Mouse (Mus musculus): ENCODE measurements at regions not wholly inside any gene's neighbourhood (a gene's known extent, or its start where the extent isn't known, plus 50 kb on each side); places are given as distances from the start of the nearest gene placed in this dataset.

DNA sequence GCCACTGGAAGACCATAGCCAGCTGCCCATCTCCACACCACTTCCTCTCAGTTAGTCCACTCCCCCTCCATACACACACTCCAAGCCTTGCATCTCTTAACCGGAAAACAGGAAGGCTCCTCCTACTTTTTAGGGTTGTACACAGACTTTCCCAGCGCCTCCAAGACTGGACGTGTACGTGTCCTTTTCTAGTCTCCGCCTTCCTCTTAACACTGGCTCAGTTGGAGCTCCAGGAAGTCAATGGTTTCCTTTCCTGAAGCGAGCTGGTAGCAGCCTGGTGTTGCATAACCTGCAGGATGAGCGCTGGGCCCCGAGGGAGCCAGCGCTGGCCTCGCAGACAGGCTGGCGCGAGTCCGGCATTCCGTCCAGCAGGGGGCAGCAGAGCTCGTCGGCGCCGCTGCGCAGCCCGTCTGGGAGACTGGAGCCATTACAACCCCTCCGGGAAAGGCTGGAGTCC, 95.5 kb upstream of the Oxgr1 start:
- H3K27ac ChIP-seq, result peak overlapping the region; percentile 78
- H3K4me3 ChIP-seq, result peak overlapping the region; percentile 57
- peak; percentile 97 for DNase-seq
- intact Hi-C loops (cut with DNase I), result loop anchor here (2.0 to 5.0 kb wide), 4 partner anchors 60 to 525 kb away; no protein-coding TSS in a partner anchor
- TF ChIP-seq CTCF (IDR thresholded peaks at IDR 0.05), result no peak; the same call in 1 of the 2 replicates

DNA sequence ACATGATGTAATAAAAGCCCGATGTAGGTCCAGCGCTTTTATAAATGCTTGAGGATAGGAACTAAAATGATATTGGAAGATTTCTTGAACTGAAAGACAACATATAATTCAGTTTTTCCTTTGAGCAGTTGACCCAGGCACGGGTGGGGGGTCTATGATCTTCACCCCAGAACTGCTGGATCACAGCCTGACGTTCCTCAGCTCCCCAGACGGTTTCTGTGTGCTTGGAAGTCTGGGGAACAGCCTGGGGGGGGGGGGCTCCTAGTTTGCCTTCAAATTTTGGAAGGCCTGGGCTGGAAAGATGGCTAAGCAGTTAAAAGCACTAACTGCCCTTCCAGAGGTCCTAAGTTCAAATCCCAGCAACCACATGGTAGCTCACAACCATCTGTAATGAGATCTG, 96.3 kb upstream of the Oxgr1 start:
- peak overlapping the region; percentile 57 for H3K4me3 ChIP-seq
- DNase-seq, result no peak
- H3K27ac ChIP-seq, result peak overlapping the region; percentile 78
- intact Hi-C loops (cut with DNase I), result loop anchor here (2.0 to 5.0 kb wide), 4 partner anchors 61 to 524 kb away; no protein-coding TSS in a partner anchor
- TF ChIP-seq CTCF (IDR thresholded peaks at IDR 0.05), result no peak

DNA sequence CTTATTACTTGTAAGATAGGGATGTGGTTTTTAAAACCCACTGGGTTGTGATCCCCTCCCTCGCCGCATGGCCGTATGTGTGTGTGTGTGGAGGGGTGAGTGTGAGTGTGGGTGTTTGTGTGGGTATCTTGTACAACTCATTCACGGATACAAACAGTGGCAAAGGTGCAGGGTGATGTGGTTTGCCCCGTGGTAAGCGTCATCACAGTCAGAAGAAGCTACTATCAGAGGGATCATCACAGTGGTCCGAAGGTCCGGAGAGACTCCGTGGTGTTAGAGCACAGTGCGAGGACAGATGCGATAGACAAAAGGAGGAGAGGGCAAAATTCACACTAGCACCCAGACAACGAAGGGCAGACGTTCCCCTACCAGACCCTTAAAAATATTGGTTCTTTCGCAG, 97.0 kb upstream of the Oxgr1 start:
- intact Hi-C loops (cut with DNase I), result loop anchor here (2.0 to 5.0 kb wide), 4 partner anchors 62 to 523 kb away; no protein-coding TSS in a partner anchor
- TF ChIP-seq CTCF (IDR thresholded peaks at IDR 0.05), result no peak
- Histone ChIP-seq H3K27ac (no peak overlapping the region), H3K4me3 (no peak overlapping the region)
- no peak for DNase-seq

DNA sequence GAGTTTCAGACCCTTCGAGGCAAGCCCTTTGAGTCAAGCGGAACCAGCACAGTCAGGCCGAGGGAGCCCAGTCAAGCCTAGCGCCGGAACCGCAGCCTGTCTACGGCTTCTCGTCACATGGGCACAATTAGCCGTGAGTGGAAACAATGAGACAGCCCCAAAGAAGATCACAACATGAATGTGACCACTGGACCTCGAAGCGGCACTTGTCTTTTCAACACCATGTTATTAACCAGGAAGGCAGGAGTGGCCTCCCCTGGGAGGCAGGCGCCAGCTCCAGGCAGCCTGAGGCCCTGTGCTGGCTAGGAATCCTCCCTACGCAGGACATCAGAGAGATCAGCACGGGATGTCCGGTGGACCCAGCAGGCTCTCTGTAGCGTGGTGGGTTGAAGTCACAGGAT, 97.4 kb upstream of the Oxgr1 start:
- DNase-seq, result no peak
- no peak for TF ChIP-seq CTCF (IDR thresholded peaks at IDR 0.05)
- Histone ChIP-seq H3K27ac (no peak overlapping the region; the same call in 1 of the 2 replicates), H3K4me3 (no peak overlapping the region)
- intact Hi-C loops (cut with DNase I), result loop anchor here (2.0 to 5.0 kb wide), 4 partner anchors 62 to 523 kb away; no protein-coding TSS in a partner anchor

DNA sequence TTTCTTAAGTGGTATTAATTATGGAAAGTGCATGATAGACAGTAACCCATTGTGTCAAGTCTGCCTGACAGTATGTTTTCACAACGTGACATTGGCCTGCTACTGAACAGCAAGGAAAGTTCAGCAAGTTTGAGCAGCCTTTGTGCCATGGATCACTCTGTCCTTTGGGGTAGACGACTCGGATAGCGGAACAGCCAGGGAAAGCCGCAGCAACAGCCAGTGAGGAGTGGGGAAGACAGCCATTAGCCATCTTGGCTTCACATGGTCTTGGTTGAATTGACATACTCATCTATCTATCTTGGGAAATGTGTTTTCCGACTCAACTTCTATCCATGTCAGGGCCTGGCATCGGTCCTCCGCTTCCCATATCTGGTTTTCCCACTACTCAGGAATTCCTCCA, 98.0 kb upstream of the Oxgr1 start:
- Histone ChIP-seq H3K4me3 (no peak overlapping the region), H3K27ac (no peak overlapping the region; the same call in 1 of the 2 replicates)
- intact Hi-C loops (cut with DNase I), result no loop called here
- TF ChIP-seq CTCF (IDR thresholded peaks at IDR 0.05), result no peak
- DNase-seq, result no peak

DNA sequence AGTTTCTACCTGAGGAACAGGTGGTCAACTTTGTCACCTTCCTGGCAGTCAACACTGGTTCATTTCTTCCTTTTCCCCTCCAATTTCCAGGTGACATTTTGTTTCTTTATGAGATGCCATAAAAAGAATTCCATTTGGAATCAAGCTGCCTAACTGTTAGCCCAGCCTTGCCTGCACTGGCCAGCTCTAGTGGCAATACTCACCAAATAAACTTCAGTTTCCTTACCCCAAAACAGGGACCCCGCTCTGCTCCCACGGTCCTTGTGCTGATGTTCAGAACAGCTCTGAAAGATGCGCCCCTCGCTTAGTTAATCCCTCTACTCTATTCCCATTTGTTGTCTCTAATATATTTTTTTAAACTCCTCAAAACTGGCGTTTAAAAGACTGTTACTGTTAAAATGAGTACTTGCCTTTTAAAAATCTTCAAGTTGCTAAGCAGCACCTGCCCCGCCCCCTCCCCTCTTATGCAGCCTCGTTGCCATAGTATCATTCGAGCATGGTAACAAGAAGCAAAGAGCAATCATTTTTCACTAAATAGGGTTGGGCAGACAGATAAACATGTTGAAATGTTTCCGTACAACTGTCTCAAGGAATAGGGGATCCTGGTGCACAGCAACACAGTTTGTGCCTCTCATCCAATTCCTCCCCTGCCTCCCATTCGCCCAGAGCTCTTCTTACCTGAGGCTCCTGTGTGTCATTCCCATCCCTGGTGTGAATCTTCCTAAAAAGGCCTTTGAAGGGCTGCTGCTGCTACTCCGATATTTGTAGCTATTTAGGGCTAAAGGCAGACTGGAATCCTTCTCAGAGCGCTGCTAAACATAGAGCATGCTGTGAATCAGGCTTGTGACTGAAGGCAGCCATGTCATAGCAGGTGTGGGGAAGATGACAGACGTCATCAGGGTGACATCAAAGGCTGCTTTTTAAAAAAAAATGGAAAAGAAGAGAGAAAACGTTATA, 98.8 kb upstream of the Oxgr1 start:
- intact Hi-C loops (cut with DNase I), result no loop called here
- no peak for TF ChIP-seq CTCF (IDR thresholded peaks at IDR 0.05)
- H3K27ac ChIP-seq, result 0 out of 2 replicates have a peak overlapping the region, but pooled peaks have one; percentile 16
- no peak overlapping the region for H3K4me3 ChIP-seq
- DNase-seq, result no peak

DNA sequence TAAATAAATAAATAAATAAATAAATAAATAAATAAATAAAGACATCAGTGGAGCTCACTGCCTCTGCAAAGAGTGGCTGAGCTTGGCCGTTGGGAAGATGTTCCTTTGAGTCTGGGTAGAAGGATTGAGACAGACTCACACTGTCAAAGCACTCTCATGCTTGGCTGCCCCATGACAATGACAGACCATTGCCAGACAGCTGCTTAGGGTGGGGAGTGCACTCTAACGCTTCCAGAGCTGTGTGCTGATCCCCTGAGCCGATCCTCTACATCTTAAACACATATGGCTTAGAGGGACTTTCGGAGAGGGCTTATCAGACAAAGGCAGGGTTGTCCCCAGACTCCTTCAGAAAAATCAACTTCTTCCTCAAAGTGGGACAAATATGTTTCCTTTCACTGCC, 100.0 kb upstream of the Oxgr1 start:
- no peak for DNase-seq
- Histone ChIP-seq H3K27ac (no peak overlapping the region), H3K4me3 (no peak overlapping the region)
- intact Hi-C loops (cut with DNase I), result no loop called here
- TF ChIP-seq CTCF (IDR thresholded peaks at IDR 0.05), result no peak

DNA sequence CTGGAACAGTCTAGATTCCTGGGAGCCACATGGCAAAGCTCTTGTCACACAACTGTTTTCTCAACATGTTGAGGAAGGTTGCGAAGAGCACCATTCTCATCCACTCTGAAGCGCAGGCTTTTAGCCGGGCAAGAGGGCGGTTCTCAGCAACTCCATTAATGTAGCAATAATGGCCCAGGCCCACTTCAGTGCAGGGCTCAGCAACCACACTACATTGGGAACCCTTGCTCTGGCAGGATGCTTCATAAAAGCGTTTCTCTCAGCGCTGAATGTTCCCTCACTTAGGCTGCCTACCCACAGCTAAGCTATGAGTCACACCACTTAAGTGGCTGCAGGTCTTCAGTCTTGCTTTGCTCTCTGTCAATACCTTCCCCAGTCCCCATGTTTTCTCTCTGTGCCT, 102.2 kb upstream of the Oxgr1 start:
- no peak for TF ChIP-seq CTCF (IDR thresholded peaks at IDR 0.05)
- H3K4me3 ChIP-seq, result no peak overlapping the region
- no peak overlapping the region for H3K27ac ChIP-seq
- DNase-seq, result no peak
- intact Hi-C loops (cut with DNase I), result no loop called here

DNA sequence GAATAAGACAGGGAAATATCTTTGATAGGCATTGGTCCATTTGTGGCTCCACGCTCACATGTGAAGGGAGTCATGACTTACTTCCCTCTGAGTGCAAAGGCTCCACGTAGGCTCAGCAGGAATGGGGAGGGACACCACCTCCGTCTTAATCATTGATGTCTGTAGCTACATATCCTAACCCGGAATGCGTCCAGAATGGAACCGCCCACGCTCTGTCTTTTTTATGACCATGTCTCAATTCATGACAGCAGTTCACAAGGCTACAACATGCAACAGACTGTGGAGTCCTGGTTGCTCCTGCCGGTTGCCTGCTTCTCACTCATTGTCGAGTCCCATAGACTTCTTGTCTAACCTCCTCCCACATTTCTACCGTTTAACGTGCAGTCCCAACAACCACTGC, 104.1 kb upstream of the Oxgr1 start:
- DNase-seq, result no peak
- intact Hi-C loops (cut with DNase I), result no loop called here
- TF ChIP-seq CTCF (IDR thresholded peaks at IDR 0.05), result no peak
- H3K4me3 ChIP-seq, result no peak overlapping the region
- H3K27ac ChIP-seq, result peak overlapping the region; percentile 69

DNA sequence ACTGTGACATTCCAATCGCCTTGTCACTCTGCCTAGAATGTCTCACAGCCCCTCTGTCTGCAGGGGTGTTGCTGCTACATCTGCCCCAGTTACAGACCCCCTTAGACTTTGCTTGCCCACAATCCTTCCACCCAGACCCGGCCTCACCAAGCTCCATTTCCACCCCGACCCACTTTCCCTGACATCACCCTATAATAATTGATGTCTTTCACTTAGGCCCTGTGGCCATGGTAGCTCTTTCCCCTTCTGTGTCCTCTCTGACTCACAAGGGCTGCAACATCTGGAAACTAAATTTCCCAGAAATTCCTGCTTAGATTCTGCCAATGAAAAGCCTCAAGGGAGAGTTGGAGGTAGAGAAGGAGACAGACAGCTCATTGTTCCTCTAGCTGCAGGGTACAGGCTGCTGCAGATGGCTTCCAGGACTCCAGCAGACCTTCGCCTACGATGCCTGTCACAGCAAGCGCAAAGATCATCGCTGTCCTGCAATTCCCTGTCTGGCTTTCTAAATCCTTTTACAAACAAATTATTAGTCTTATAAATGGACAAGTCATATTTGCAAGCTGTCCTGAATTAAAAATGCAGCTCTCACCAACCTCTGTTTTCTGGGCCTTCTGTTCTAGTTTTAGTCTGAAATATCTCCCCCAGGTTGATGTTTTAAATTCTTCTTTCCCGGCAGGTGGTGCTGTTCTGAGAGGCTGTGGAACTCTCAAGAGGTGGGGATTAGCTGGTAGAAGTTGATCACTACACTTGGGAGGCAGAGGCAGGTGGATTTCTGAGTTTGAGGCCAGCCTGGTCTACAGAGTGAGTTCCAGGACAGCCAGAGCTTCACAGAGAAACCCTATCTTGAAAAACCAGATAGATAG, 104.9 kb upstream of the Oxgr1 start:
- Histone ChIP-seq H3K27ac (peak overlapping the region; percentile 69), H3K4me3 (no peak overlapping the region)
- intact Hi-C loops (cut with DNase I), result no loop called here
- peak; percentile 18; the same call in 1 of the 2 replicates for TF ChIP-seq CTCF (IDR thresholded peaks at IDR 0.05)
- no peak for DNase-seq

DNA sequence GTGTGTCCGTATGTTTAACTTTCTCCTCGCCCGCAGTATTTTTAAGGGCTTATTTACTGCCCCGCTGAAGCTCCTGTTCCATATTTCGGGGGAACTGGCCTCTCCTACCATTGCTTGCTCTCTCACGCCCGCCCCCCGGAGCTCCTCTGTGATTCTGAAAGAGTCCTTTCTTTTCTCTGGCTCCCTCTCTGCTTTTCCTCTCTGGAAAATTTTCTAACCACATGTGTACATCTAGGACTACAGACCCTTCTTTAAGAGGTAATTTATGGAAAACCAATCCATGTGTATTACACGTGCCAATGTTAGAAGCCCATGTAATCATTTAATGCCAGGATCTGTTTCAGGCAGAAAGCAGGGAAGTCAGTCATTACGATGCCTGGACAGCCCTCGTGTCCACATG, 106.6 kb upstream of the Oxgr1 start:
- no peak for DNase-seq
- TF ChIP-seq CTCF (IDR thresholded peaks at IDR 0.05), result no peak
- Histone ChIP-seq H3K27ac (peak overlapping the region; percentile 69), H3K4me3 (peak overlapping the region; percentile 52)
- intact Hi-C loops (cut with DNase I), result no loop called here

DNA sequence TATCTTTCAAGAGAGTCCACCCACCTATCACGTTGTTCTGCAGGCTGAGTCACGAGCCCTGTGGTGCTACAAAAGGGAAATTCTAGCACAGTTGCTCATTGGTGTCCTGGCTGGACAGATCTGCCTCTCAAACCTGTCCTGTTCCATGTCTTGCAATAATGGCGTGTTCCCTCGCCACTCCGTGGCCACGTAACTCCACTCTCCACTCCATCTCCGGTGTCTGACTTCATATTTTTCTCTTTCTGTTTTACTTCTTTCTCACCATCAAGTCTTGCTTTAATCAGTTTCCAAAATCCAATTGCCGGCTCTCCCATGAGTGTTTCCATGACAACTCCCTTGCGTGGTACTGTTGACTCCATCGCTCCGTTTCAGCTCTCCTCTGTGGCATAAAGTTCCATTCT, 107.1 kb upstream of the Oxgr1 start:
- no peak for TF ChIP-seq CTCF (IDR thresholded peaks at IDR 0.05)
- Histone ChIP-seq H3K27ac (peak overlapping the region; percentile 69), H3K4me3 (no peak overlapping the region)
- DNase-seq, result no peak
- intact Hi-C loops (cut with DNase I), result no loop called here
